Mouse (Mus musculus) forelimb bud, embryonic 11.5 days (tissue): Measurements from ENCODE around the gene Smyd5.

Experiments
- DNase-seq: peaks from one replicate; pipeline ENCODE4 v3.0.0-alpha.2; 2012; ENCODE audit warnings: low read depth, low spot score

Gene Smyd5

GRCm38 (mm10) chr6:85431842-85432431 is at the start of gene Smyd5:
Smyd5 (plus strand) TSS chr6:85431989.
- DNase-seq, result peak; percentile 78

GRCm38 (mm10) chr6:85382791-85383190 is 49.0 kb upstream of the Smyd5 start:
- DNase-seq, result no peak

- no peak for DNase-seq
Measured at GRCm38 (mm10) chr6:85388608-85389007, 43.2 kb upstream of the Smyd5 start.

- peak; percentile 67 for DNase-seq
Measured at GRCm38 (mm10) chr6:85391803-85392202, 40.0 kb upstream of the Smyd5 start.

- DNase-seq, result no peak
Measured at GRCm38 (mm10) chr6:85395360-85395759, 36.4 kb upstream of the Smyd5 start.

GRCm38 (mm10) chr6:85397165-85397564 is 34.6 kb upstream of the Smyd5 start:
- DNase-seq, result no peak

- DNase-seq, result no peak
Measured at GRCm38 (mm10) chr6:85399715-85400114, 32.1 kb upstream of the Smyd5 start.

- DNase-seq, result no peak
Measured at GRCm38 (mm10) chr6:85402613-85403012, 29.2 kb upstream of the Smyd5 start.

- DNase-seq, result no peak
Measured at GRCm38 (mm10) chr6:85403039-85403438, 28.8 kb upstream of the Smyd5 start.

- DNase-seq, result no peak
Measured at GRCm38 (mm10) chr6:85409003-85409402, 22.8 kb upstream of the Smyd5 start.

- DNase-seq, result peak; percentile 82
Measured at GRCm38 (mm10) chr6:85410771-85411273, 21.0 kb upstream of the Smyd5 start.

- DNase-seq, result no peak
Measured at GRCm38 (mm10) chr6:85415829-85416228, 16.0 kb upstream of the Smyd5 start.

- no peak for DNase-seq
Measured at GRCm38 (mm10) chr6:85419150-85419549, 12.6 kb upstream of the Smyd5 start.

- no peak for DNase-seq
Measured at GRCm38 (mm10) chr6:85423836-85424379, 7.9 kb upstream of the Smyd5 start, which contains the start of gene Noto. Noto (plus strand) TSS chr6:85423886.

- DNase-seq, result no peak
Measured at GRCm38 (mm10) chr6:85431274-85431841, 431 bp upstream of the Smyd5 start.

- no peak for DNase-seq
Measured at GRCm38 (mm10) chr6:85433865-85434264, 2.1 kb downstream of the Smyd5 start.

- DNase-seq, result no peak
Measured at GRCm38 (mm10) chr6:85436204-85436603, 4.4 kb downstream of the Smyd5 start.

GRCm38 (mm10) chr6:85436631-85437030 is 4.8 kb downstream of the Smyd5 start:
- no peak for DNase-seq

GRCm38 (mm10) chr6:85441142-85441541 is 9.4 kb downstream of the Smyd5 start:
- DNase-seq, result no peak

GRCm38 (mm10) chr6:85443488-85444233 is 11.9 kb downstream of the Smyd5 start:
- no peak for DNase-seq

- DNase-seq, result no peak
Measured at GRCm38 (mm10) chr6:85444266-85444965, 12.6 kb downstream of the Smyd5 start.

GRCm38 (mm10) chr6:85445286-85445685 is 13.5 kb downstream of the Smyd5 start:
- no peak for DNase-seq
